Mouse (Mus musculus) liver, adult 2 months (tissue): ENCODE data around the gene Slc35e2.

Source experiments
- CTCF ChIP-seq: fragments of 200-500 bp; IDR thresholded peaks from 2 replicates; pipeline ENCODE4 v1.5.1; 2011; ENCODE audit warnings: low read depth, low read length, control low read depth
- POLR2A ChIP-seq: fragments of 200-500 bp; IDR thresholded peaks from 2 replicates; pipeline ENCODE4 v1.6.1; 2011; ENCODE audit warnings: low read length, control low read depth; ENCODE audit not compliant: insufficient read depth; ENCODE audit errors: extremely low read depth

- peak; percentile 74; the same call in 1 of the 2 replicates for TF ChIP-seq POLR2A
- no peak for TF ChIP-seq CTCF
These were observed 23.4 kb downstream of the Slc35e2 start, which contains the start of gene Cdk11b for GRCm38 (mm10) chr4:155624338-155625291.
